Mouse (Mus musculus) forebrain, embryonic 14.5 days (tissue): ENCODE measurements at regions not wholly inside any gene's neighbourhood (a gene's known extent, or its start where the extent isn't known, plus 50 kb on each side); places are given as distances from the start of the nearest gene placed in this dataset.

Experiments
- ATAC-seq: fragments of 200-750 bp; cut with Nextera tagmentation; 2 replicates; pipeline ENCODE4 v1.8.0; 2017; ENCODE audit warnings: mild to moderate bottlenecking, moderate library complexity
- DNase-seq: peaks from one replicate; pipeline ENCODE4 v3.0.0-alpha.2; 2015; ENCODE audit warnings: low spot score
- H3K27ac ChIP-seq: fragments of 300-500 bp; sonication (generic); 2 replicates; pipeline ENCODE4 v1.5.1; 2014; ENCODE audit warnings: low read depth, mild to moderate bottlenecking, control low read depth, low read length, moderate library complexity
- H3K27me3 ChIP-seq: fragments of 300-500 bp; sonication (generic); replicated peaks from 2 replicates; pipeline ENCODE4 v1.6.1; 2014; ENCODE audit warnings: low read length, control low read depth, mixed read lengths; ENCODE audit not compliant: control insufficient read depth, insufficient read depth
- H3K36me3 ChIP-seq: fragments of 300-500 bp; sonication (generic); 2 replicates; pipeline ENCODE4 v1.6.1; 2014; ENCODE audit warnings: low read length, control low read depth; ENCODE audit not compliant: control insufficient read depth, insufficient read depth
- H3K4me1 ChIP-seq: fragments of 300-500 bp; sonication (generic); 2 replicates; pipeline ENCODE4 v1.6.1; 2014; ENCODE audit warnings: antibody characterized with exemption, low read length, control low read depth; ENCODE audit not compliant: control insufficient read depth, insufficient read depth
- H3K4me2 ChIP-seq: fragments of 300-500 bp; sonication (generic); 2 replicates; pipeline ENCODE4 v1.6.1; 2014; ENCODE audit warnings: mild to moderate bottlenecking, control low read depth, low read length
- H3K4me3 ChIP-seq: fragments of 300-500 bp; sonication (generic); 2 replicates; pipeline ENCODE4 v1.5.1; 2014; ENCODE audit warnings: low read depth, low read length, control low read depth
- H3K9ac ChIP-seq: fragments of 300-500 bp; sonication (generic); 2 replicates; pipeline ENCODE4 v1.6.1; 2014; ENCODE audit warnings: mild to moderate bottlenecking, low read length, control low read depth, moderate library complexity
- H3K9me3 ChIP-seq: fragments of 300-500 bp; sonication (generic); replicated peaks from 2 replicates; pipeline ENCODE4 v1.6.1; 2016; ENCODE audit warnings: low read length, control low read depth, mixed read lengths; ENCODE audit not compliant: control insufficient read depth
- WGBS: fragments of 180-500 bp; shearing (Covaris S2); extraction: QIAGEN DNeasy Blood & Tissue Kit; methylation state at CpG from one replicate; pipeline ENCODE4 v1.1.7; 2014; 5-methylcytosine and 5-hydroxymethylcytosine counted together

DNA sequence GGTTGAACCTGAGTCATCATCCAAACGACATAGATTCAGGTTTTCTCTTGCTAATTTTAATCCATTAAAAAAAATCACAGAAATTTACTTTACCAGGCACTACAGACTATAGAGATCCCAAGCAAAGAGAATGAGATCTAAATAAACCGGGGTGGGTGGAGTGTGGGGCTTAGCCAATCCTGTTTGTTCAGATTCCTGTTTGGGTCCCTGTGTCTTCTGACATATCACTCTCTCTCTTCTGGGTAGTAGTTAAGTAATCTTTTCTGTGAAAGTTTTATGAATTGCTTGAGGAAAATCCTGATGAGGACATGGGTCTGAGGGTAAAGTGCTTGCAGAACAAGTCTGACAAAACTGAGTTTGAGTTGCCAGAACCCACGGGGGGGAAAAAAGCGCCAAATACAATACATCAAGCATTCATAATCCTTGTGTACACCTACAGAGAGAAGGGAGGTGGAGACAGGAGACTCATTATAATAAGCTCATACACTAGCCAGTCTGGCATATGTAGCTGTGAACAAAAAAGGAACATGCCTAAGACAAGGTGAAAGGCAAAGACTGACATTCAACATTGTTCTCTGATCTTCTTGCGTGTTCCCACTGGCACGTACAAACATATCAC is 339.8 kb downstream of the Rpl36a-ps1 start:
- DNase-seq: no peak
- Histone ChIP-seq H3K4me3 (no peak overlapping the region), H3K36me3 (no peaks in the 10 kb centered on the region), H3K4me1 (no peaks in the 10 kb centered on the region; the same call in 1 of the 2 replicates), H3K9me3 (no peaks in the 10 kb centered on the region), H3K9ac (no peak overlapping the region), H3K27me3 (no peaks in the 10 kb centered on the region), H3K27ac (no peak overlapping the region), H3K4me2 (no peak overlapping the region)
- 68% methylated on average over 6 of the region's 6 CpGs for WGBS
- no peak for ATAC-seq

- Histone ChIP-seq H3K4me1 (no peaks in the 10 kb centered on the region; the same call in 1 of the 2 replicates), H3K27ac (no peak overlapping the region), H3K4me3 (no peak overlapping the region), H3K36me3 (no peaks in the 10 kb centered on the region), H3K9ac (no peak overlapping the region), H3K27me3 (no peaks in the 10 kb centered on the region), H3K9me3 (no peaks in the 10 kb centered on the region), H3K4me2 (no peak overlapping the region)
- DNase-seq: peak; percentile 51
- 77% methylated on average over 6 of the region's 6 CpGs for WGBS
- ATAC-seq: no peak
Measured at GRCm38 (mm10) chr14:98651221-98651620, 342.9 kb downstream of the Rpl36a-ps1 start.

DNA sequence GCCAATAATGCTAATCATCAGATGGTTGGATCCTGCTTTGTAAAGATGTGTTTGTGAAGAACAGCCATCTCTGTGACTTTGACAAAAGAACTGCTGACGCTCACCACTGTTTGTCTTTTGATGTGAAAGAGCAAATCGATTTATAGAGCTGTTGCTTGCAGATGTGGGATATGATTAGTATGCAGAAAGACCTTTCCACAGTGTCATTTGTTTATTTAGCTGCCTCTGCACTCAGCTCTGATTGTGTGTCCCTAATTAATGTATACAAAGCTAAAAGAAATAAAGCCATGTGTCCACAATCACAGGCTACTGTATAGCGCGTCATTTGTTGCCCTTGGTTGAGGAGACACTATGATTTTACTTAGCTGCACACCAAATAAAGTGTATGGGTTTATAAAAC is 343.6 kb downstream of the Rpl36a-ps1 start:
- Histone ChIP-seq H3K9me3 (no peaks in the 10 kb centered on the region), H3K36me3 (no peaks in the 10 kb centered on the region), H3K27me3 (no peaks in the 10 kb centered on the region), H3K4me1 (no peaks in the 10 kb centered on the region; the same call in 1 of the 2 replicates), H3K4me2 (no peak overlapping the region), H3K4me3 (no peak overlapping the region), H3K27ac (no peak overlapping the region), H3K9ac (no peak overlapping the region)
- 52% methylated on average over 4 of the region's 4 CpGs for WGBS
- peak; percentile 23 for DNase-seq
- peak; percentile 67 for ATAC-seq

- Histone ChIP-seq H3K4me3 (no peak overlapping the region), H3K4me1 (no peaks in the 10 kb centered on the region; the same call in 1 of the 2 replicates), H3K9me3 (no peaks in the 10 kb centered on the region), H3K4me2 (no peak overlapping the region), H3K27ac (no peak overlapping the region), H3K36me3 (no peaks in the 10 kb centered on the region), H3K27me3 (no peaks in the 10 kb centered on the region), H3K9ac (no peak overlapping the region)
- WGBS: 85% methylated on average over 4 of the region's 4 CpGs
- DNase-seq (no peak), ATAC-seq (no peak)
Measured at GRCm38 (mm10) chr14:98647614-98648013, 346.5 kb downstream of the Rpl36a-ps1 start.

GRCm38 (mm10) chr14:98643756-98644155 is 350.4 kb downstream of the Rpl36a-ps1 start:
- H3K9me3 ChIP-seq: no peaks in the 10 kb centered on the region
- 89% methylated on average over 1 of the region's 1 CpGs for WGBS

DNA sequence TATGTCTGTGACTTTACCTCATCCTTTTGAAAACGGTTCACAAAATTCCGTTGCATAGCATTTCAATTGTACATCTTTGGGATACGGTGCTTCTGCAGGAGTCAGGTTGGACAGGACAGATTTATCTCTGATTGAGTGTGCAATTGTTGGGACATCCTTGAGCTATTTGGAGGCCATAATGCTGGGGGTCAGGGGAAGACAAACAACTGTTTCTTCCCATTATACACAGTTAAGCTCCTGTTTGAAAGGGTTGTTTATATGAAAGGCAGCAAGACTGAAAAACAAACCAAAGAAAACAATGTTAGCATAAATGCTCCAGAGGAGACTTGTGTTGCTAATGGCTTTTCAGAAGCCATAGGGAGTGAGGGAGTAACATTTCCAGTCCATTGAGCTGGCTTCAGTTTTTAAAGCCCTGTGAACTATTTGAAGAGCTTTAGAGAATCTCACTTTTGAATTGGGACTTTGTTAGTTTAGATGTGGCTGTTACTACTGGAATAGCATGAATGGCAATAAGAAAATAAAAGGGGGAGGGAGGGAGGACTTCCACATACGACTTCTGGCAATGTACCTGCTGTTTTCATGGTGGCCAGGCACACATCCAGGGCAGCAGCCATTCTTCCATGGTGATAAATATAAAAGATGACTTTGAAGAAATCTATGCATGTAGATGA is 351.3 kb downstream of the Rpl36a-ps1 start:
- H3K4me1 ChIP-seq: no peaks in the 10 kb centered on the region
- no peaks in the 10 kb centered on the region for H3K9me3 ChIP-seq
- no peaks in the 10 kb centered on the region for H3K27me3 ChIP-seq
- no peak overlapping the region for H3K9ac ChIP-seq
- DNase-seq (peak; percentile 13), ATAC-seq (no peak)
- H3K27ac ChIP-seq: no peak overlapping the region
- 52% methylated on average over 4 of the region's 4 CpGs for WGBS
- no peak overlapping the region for H3K4me3 ChIP-seq
- no peak overlapping the region for H3K4me2 ChIP-seq
- no peaks in the 10 kb centered on the region for H3K36me3 ChIP-seq

More at GRCm38 (mm10) chr14:98643756-98644155, 350.4 kb downstream of the Rpl36a-ps1 start:
- Histone ChIP-seq H3K27me3 (no peaks in the 10 kb centered on the region), H3K9ac (no peak overlapping the region), H3K4me2 (no peak overlapping the region), H3K4me3 (no peak overlapping the region), H3K36me3 (no peaks in the 10 kb centered on the region), H3K27ac (no peak overlapping the region), H3K4me1 (no peaks in the 10 kb centered on the region)
- ATAC-seq: no peak
- no peak for DNase-seq

- Histone ChIP-seq H3K27ac (no peak overlapping the region), H3K4me1 (no peaks in the 10 kb centered on the region), H3K4me3 (no peak overlapping the region), H3K4me2 (no peak overlapping the region), H3K9ac (no peak overlapping the region), H3K27me3 (no peaks in the 10 kb centered on the region), H3K36me3 (no peaks in the 10 kb centered on the region), H3K9me3 (no peaks in the 10 kb centered on the region)
- no peak for ATAC-seq
- 78% methylated on average over 4 of the region's 4 CpGs for WGBS
- no peak for DNase-seq
Measured at GRCm38 (mm10) chr14:98629026-98629425, 365.1 kb downstream of the Rpl36a-ps1 start.

DNA sequence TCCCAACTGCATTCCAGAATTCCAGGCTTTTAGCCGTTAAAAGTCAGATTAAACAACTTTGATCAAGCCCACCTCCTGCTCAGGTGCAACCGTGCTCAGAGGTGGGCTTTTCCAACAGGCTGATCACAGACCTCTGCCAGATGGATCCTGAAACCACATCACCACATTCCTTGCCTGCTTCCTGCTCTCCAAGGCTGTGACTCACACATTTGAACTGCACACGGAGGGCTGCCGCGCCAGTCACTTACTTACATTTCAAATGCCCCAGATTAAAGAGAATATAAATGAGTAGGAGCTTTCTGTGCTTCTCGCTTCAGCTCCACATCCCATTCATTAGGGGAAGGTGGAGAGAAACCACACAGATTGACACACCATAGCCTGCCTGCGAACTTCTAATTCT is 367.6 kb downstream of the Rpl36a-ps1 start:
- Histone ChIP-seq H3K4me2 (no peak overlapping the region), H3K36me3 (no peaks in the 10 kb centered on the region), H3K4me3 (no peak overlapping the region), H3K27ac (no peak overlapping the region), H3K4me1 (no peaks in the 10 kb centered on the region), H3K9ac (no peak overlapping the region), H3K27me3 (no peaks in the 10 kb centered on the region), H3K9me3 (no peaks in the 10 kb centered on the region)
- WGBS: 62% methylated on average over 7 of the region's 7 CpGs
- DNase-seq (no peak), ATAC-seq (no peak)

DNA sequence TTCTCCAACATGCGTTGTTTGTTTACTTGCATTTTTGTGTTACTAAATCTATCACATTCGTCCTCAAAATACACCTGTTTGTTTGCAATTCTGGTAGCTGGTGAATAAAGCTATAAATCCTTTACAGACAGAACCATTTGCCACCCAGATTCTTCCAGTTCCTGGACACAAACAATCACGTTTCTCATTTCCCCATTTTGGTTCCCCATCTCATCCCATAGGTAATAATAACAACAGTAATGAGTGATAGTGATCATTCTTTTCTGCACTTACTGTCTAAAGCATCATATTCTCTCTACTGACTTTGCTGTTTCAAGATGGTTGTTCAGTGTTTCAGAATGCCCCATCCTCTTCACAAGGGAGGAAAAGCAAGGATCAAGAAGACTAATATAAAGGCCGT is 368.3 kb downstream of the Rpl36a-ps1 start:
- 92% methylated on average over 4 of the region's 4 CpGs for WGBS
- no peak overlapping the region for H3K4me2 ChIP-seq

More for the DNA sequence above, 368.3 kb downstream of the Rpl36a-ps1 start:
- Histone ChIP-seq H3K36me3 (no peaks in the 10 kb centered on the region), H3K27me3 (no peaks in the 10 kb centered on the region), H3K9me3 (no peaks in the 10 kb centered on the region), H3K4me3 (no peak overlapping the region), H3K27ac (no peak overlapping the region), H3K4me1 (no peaks in the 10 kb centered on the region), H3K9ac (no peak overlapping the region)
- ATAC-seq (no peak), DNase-seq (no peak)
